Mouse (Mus musculus) adrenal gland, adult 18-20 months (tissue): ENCODE data around the gene Mex3d. TPM values are rescaled to one million over a fixed set of nuclear protein-coding genes. Genes with fewer than 3 reads are reported as not detected.

Source experiments
- DNase-seq, 2 experiments: peaks; one replicate each; pipeline ENCODE4 v3.0.0; 2021 to 2022; ENCODE audit warnings: low spot score in 2 of 2
- long read RNA-seq, 2 experiments: library from polyadenylated mRNA; stranded (forward); transcript quantifications; one replicate each; pipeline ENCODE4 v2.0.0; 2021
- total RNA-seq, 2 experiments: library from RNA; stranded (reverse); gene quantifications; 1 replicate in 1 of 2; 2 replicates in 1 of 2; pipeline ENCODE4 v1.2.3; 2021

Mex3d gene
- total RNA-seq = 10 to 100 TPM; 16.6 to 18.0 TPM
- long read RNA-seq, experiment 1, transcript Mex3d-201 (2 exons, 3,266 nt) = major isoform, 20 of 22 reads
- long read RNA-seq, experiment 1, partial matches to known transcripts = 0 of 22 reads
- long read RNA-seq, experiment 1, other reads (novel, unspliced or antisense) = 2 of 22 reads
- long read RNA-seq, experiment 2, transcript Mex3d-201 (2 exons, 3,266 nt) = major isoform, 29 of 34 reads
- long read RNA-seq, experiment 2, partial matches to known transcripts = 0 of 34 reads
- long read RNA-seq, experiment 2, other reads (novel, unspliced or antisense) = 5 of 34 reads

DNA sequence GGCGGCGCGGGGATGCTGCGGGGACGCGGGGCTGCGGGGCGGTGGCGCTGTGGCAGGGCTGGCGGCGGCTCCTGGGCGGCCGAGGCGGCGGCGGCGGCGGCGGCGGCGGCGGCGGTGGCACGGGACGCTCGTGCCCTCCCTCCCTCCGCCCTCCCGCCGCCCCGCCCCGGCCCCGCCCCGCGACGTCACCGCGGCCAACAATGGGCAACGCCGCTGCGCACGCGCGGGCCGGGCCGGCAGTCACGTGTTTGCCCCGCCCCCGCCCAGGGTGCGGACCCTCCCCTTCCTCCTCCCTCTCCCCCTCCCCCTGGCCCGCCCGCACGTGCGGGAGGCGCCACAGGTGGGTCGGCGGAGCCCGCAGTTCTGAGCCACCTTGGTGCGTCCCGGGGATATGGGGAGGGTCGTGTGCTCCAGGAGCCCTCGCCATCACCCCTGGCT is at the start of gene Mex3d:
Gene Mex3d, minus strand, starts transcription at position 138 of the 438 bp plus-strand sequence.
- peak; percentile 90 to 94 for DNase-seq

GRCm38 (mm10) chr10:80436276-80436675 is 48.8 kb upstream of the Mex3d start:
- no peak for DNase-seq

DNA sequence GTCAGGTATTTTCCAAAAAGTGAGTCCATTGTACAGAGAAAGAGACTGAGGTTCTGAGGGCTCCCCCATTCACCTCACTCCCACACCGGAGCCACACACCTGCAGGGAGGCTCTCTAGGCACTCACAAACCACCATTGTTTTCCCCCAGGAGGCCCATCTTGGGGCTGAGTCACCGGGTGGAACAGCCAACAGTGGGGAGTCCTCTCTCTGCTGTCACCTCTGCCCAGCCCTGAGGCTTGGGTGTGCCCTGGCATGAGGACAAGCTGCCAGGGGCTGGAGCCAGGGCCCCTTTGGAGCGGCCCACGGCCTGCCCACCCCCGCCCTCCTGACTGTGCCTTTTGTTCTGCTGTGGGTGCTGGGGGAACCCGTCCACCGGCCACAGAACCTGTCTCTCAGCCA is 48.3 kb upstream of the Mex3d start:
- peak in 1 of 2 experiments; percentile 32 for DNase-seq

GRCm38 (mm10) chr10:80434823-80435222 is 47.4 kb upstream of the Mex3d start:
- no peak for DNase-seq

DNA sequence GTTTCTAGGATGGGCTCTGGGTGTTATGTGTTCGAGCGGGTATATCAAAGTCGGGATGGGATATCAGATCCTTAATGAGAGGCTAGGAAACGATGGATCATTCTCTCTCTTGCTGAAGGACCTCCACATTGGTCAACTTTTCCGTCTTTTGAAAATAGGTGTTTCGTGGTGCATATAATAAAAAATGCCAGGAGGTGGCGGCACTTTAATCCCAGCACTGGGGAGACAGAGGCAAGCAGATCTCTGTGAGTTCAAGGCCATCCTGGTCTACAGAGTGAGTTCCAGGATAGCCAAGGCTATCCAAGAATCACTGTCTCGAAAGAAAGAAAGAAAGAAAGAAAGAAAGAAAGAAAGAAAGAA is 46.8 kb upstream of the Mex3d start:
- no peak for DNase-seq

DNA sequence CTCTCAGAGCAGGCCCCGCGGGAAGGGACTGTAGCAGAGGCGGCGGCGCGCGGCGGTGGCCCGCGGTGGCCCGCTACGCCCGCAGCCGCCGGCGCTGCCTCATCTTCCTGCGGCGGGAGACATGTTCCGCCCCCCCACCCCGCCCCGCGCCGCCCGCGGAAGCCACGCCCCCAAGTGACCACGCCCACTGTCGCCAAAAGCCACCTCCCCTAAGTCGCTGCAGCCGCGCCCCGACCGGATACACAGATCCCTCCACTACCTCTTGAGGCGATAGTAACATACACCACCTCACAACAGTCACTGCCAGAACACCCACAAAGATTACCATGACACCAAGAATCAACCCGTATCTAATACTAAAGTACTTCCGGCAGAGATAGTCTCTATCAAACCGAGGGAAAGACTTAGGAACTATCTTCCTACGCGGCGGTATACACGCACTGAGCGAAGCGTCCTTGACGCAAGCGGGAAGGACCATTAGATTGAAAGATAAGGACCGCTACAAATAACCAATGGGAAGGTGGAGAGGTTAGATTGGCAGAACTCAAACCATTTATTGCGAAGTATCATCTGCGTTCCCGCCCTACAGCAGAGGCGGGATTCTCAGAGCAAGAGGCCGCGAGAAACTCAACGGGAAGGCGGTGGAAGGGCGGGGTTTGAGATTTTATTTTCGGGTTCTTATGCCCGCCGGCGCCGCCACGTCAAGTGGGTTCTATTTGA is 46.2 kb upstream of the Mex3d start, which contains the start of gene Tcf3:
Gene Tcf3, minus strand, starts transcription at position 135 of the 720 bp plus-strand sequence.
- peak; percentile 96 for DNase-seq

DNA sequence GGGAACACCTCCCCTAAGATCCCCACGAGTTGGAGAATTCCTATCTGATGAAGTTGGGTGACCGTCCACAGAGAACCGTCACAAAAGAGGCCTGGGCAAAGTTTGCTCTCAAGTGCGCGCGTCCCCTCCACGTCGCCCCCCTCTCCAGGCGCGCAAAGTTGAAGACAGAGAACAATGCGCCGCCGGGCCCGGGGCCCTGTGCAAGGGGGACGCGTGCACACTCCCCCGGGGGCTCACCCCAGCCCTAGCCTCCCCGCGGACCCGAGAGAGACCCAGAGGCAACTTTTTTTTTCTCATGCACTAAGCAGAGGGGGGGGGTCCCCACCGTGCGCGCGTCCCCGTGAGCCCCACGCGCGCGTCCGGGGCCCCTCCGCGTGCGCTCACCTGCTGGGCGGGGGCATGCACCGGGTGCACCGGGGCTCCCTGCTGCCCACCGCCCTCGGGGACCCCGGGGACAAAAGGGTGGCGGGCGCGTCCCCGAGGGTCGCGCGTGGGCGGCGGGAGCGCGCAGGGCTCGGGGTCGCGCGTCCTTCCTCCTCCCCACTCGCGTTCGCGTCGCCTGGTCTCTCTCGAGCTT is 45.6 kb upstream of the Mex3d start:
- no peak for DNase-seq

- no peak for DNase-seq
Measured at GRCm38 (mm10) chr10:80432387-80432785, 44.9 kb upstream of the Mex3d start.

GRCm38 (mm10) chr10:80431570-80432386 is 44.3 kb upstream of the Mex3d start:
- no peak for DNase-seq

DNA sequence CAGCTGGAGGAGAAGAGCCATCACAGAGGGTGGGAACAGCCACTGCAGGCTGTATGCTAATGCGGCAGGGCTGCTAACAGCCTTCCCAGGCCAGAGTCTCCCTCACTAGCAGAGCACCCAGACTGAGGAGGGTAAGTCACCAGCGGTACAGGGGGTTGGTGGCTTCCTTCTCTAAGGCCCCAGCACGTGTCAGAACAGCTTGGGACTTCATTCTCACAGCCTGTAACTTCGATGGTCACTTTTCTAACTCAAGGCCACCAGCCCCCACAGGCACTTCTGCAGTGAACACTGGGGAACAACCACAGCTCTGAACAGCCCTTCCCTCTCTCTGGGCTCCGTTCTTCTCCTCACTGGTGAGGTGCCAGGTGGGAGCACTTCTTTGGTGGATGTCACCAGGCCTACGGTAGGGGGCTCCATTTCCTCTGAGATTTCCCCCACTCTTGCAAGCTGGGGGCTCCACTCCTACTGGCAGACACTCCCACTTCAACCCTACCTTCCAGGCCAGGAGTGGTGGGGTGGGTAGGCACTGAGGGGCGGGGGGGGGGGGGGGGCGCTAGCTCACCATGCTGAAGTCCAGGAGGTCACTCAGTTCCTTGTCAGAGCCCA is 43.0 kb upstream of the Mex3d start:
- DNase-seq = no peak

GRCm38 (mm10) chr10:80429800-80430199 is 42.3 kb upstream of the Mex3d start:
- no peak for DNase-seq

- DNase-seq = no peak
Measured at GRCm38 (mm10) chr10:80425041-80425440, 37.6 kb upstream of the Mex3d start.

- DNase-seq = no peak
Measured at GRCm38 (mm10) chr10:80423562-80423961, 36.1 kb upstream of the Mex3d start.

- no peak for DNase-seq
Measured at GRCm38 (mm10) chr10:80421651-80422472, 34.4 kb upstream of the Mex3d start.

DNA sequence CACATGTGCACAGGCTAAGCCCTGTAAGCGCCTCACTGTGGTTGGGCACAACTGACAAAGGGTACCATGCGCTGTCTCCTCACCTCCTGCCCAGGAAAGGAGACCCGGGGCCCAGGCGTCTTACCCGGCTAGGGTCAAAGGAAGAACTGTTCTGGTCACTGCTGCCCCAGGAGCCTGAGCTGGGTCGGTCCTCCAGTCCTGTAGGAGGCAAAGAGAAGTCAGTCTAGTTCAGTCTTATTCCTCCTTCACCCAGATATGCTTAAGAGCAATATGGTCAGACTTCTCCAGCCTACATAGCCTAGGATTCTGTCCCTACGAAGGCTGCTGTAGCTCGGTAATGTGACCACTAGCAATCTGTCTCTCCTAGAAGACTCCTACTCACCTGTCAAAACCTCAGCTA is 33.7 kb upstream of the Mex3d start:
- no peak for DNase-seq

GRCm38 (mm10) chr10:80420729-80421128 is 33.3 kb upstream of the Mex3d start:
- DNase-seq = no peak

DNA sequence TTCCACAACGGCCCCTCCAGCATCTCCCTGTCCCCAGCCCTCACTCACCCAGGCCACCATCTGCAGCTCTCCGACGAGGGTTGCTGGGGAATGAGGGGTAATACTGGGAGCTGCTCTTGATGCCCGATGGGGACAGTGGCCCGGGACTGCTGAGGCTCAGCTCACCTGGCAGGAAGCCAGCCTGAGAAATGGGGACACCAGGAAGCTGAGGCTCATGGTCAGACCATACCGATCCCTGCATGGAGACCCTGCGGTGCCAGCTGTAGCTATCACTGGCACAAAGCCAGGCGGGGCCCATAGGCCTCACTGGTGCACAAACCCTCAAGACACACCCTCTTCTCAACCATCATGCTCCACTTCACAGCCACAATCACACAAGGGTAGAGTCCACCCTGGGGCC is 32.0 kb upstream of the Mex3d start:
- no peak for DNase-seq

DNA sequence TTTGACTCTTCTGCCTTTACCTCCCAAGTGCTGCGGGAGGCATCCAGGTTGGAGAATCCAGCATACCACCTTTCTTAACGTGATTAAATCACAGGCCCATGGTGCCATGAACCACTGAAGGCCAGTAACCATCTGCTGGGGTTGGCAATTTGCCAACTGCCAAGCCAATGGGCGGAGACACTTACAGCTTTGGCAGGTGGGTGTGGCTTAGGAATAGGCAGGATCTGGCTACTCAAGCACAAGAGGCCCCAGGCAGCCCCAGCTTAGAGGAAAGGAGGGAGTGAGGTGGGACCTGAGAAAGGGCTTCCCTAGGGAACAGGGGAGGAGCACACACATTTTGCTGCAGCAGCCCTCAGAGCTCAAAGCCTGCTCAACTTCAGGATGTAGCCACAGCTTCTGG is 30.9 kb upstream of the Mex3d start:
- DNase-seq = peak in 1 of 2 experiments; percentile 56

GRCm38 (mm10) chr10:80417841-80418240 is 30.4 kb upstream of the Mex3d start:
- DNase-seq = no peak

GRCm38 (mm10) chr10:80417371-80417770 is 29.9 kb upstream of the Mex3d start:
- DNase-seq = no peak
